ENCODE assay signal across 9 mouse cellular contexts in genomic region chr10:39716936-39717335, GRCm38 (mm10).
"Had no signal": no experiment of that assay in that cellular context is flagged by ENCODE, and none has a peak within 500 bp of the region (broad histone marks: within the 10 kb centered on the region; RNA-seq: fewer than 3 reads in every experiment).

No protein-coding gene starts in this region.

- H3K9ac ChIP-seq: kidney, embryonic 15.5 days; limb, embryonic 13.5 days; liver, embryonic 14.5 days; neural tube, embryonic 12.5 days had no signal

- H3K4me3 ChIP-seq: kidney, embryonic 15.5 days; limb, embryonic 13.5 days; neural tube, embryonic 12.5 days had no signal

- H3K9me3 ChIP-seq: kidney, embryonic 15.5 days; limb, embryonic 13.5 days; neural tube, embryonic 12.5 days had no signal

- DNase-seq: kidney, adult 2 months; kidney, postnatal 14 days; lung, adult 18-20 months; midbrain, embryonic 14.5 days had no signal

- H3K36me3 ChIP-seq: kidney, embryonic 15.5 days; limb, embryonic 13.5 days; neural tube, embryonic 12.5 days had no signal

- H3K27ac ChIP-seq: kidney, embryonic 15.5 days; limb, embryonic 13.5 days; liver, embryonic 14.5 days; neural tube, embryonic 12.5 days; stomach, postnatal 0 days had no signal

- H3K4me1 ChIP-seq: kidney, embryonic 15.5 days; limb, embryonic 13.5 days; neural tube, embryonic 12.5 days had no signal

- H3K4me2 ChIP-seq: kidney, embryonic 15.5 days; limb, embryonic 13.5 days; neural tube, embryonic 12.5 days had no signal

- H3K27me3 ChIP-seq: kidney, embryonic 15.5 days; limb, embryonic 13.5 days; neural tube, embryonic 12.5 days had no signal
